ENCODE assay signal across 15 mouse cellular contexts in genomic region chr11:76256129-76256528, GRCm38 (mm10). TPM values are rescaled to one million over a fixed set of nuclear protein-coding genes. Genes with fewer than 3 reads are reported as not detected.
A peak's percentile ranks its signal among the peaks of the same experiment; 100 is the strongest.
DNase-seq lines count a peak whose midpoint lies in the region; ATAC-seq and TF ChIP-seq lines count a peak whose summit lies in the region.
"Had no signal": no experiment of that assay in that cellular context is flagged by ENCODE, and none has a peak within 500 bp of the region (broad histone marks: within the 10 kb centered on the region; RNA-seq: fewer than 3 reads in every experiment).

No protein-coding gene starts in this region.

- TF ChIP-seq EP300 in liver, postnatal 0 days (IDR thresholded peaks at IDR 0.05; ENCODE audit: low read depth), result no peak

- WGBS in cerebellum, adult 2 months, result 21% methylated on average over 5 of the region's 5 CpGs
- 61% methylated on average over 5 of the region's 5 CpGs for WGBS in midbrain, embryonic 10.5 days
- WGBS in midbrain, postnatal 0 days, result 64% methylated on average over 5 of the region's 5 CpGs
- WGBS in hindbrain, embryonic 12.5 days, result 45% methylated on average over 5 of the region's 5 CpGs
- WGBS in neural tube, embryonic 15.5 days, result 30% methylated on average over 5 of the region's 5 CpGs
- 57% methylated on average over 5 of the region's 5 CpGs for WGBS in liver, postnatal 0 days (ENCODE audit: insufficient replicate concordance)

- DNase-seq in cerebellum, adult 2 months, result peak in 1 of 2 experiments; percentile 30
- no peak for DNase-seq in cerebellum, postnatal 4 days (ENCODE audit: low spot score in 2 of 2)
- no peak for DNase-seq in midbrain, embryonic 10.5 days (ENCODE audit: low spot score)
- no peak for DNase-seq in midbrain, postnatal 0 days (ENCODE audit: low spot score)
- DNase-seq in layer of hippocampus, adult 11-12 months (ENCODE audit: low spot score), result no peak
- no peak for DNase-seq in liver, postnatal 0 days
- DNase-seq: kidney, postnatal 25 days had no signal

- no peaks in the 10 kb centered on the region for H3K27me3 ChIP-seq in cerebellum, adult 2 months (ENCODE audit: control insufficient read depth, insufficient read depth, low read length)
- no peaks in the 10 kb centered on the region for H3K27me3 ChIP-seq in midbrain, embryonic 10.5 days (ENCODE audit: low read depth, poor library complexity, severe bottlenecking)
- no peaks in the 10 kb centered on the region for H3K27me3 ChIP-seq in midbrain, postnatal 0 days (ENCODE audit: insufficient read depth, low read length)
- H3K27me3 ChIP-seq in hindbrain, embryonic 12.5 days, result no peaks in the 10 kb centered on the region
- H3K27me3 ChIP-seq in neural tube, embryonic 15.5 days (replicated peaks), result no peaks in the 10 kb centered on the region
- no peaks in the 10 kb centered on the region for H3K27me3 ChIP-seq in liver, postnatal 0 days (ENCODE audit: insufficient read depth, low read length)
- H3K27me3 ChIP-seq: neural tube, embryonic 13.5 days had no signal

- H3K9me3 ChIP-seq in midbrain, embryonic 10.5 days (replicated peaks), result no peaks in the 10 kb centered on the region
- no peaks in the 10 kb centered on the region for H3K9me3 ChIP-seq in midbrain, postnatal 0 days (ENCODE audit: low read length)
- no peaks in the 10 kb centered on the region for H3K9me3 ChIP-seq in hindbrain, embryonic 12.5 days (replicated peaks)
- no peaks in the 10 kb centered on the region for H3K9me3 ChIP-seq in neural tube, embryonic 15.5 days (replicated peaks)
- no peaks in the 10 kb centered on the region for H3K9me3 ChIP-seq in liver, postnatal 0 days (ENCODE audit: low read length)
- H3K9me3 ChIP-seq: neural tube, embryonic 13.5 days had no signal

- H3K4me1 ChIP-seq in cerebellum, adult 2 months (ENCODE audit: control insufficient read depth, insufficient read depth, low read length), result peaks cover 77% of the 10 kb centered on the region
- H3K4me1 ChIP-seq in midbrain, embryonic 10.5 days, result peaks cover 68% of the 10 kb centered on the region
- H3K4me1 ChIP-seq in midbrain, postnatal 0 days (ENCODE audit: insufficient read depth, low read length), result peaks cover 3% of the 10 kb centered on the region; the same call in 1 of the 2 replicates
- H3K4me1 ChIP-seq in hindbrain, embryonic 12.5 days, result peaks cover 35% of the 10 kb centered on the region
- peaks cover 32% of the 10 kb centered on the region for H3K4me1 ChIP-seq in neural tube, embryonic 15.5 days
- H3K4me1 ChIP-seq in liver, postnatal 0 days (ENCODE audit: insufficient read depth), result no peaks in the 10 kb centered on the region

- peak overlapping the region; percentile 77 for H3K27ac ChIP-seq in cerebellum, adult 2 months (ENCODE audit: insufficient read depth, low read length)
- H3K27ac ChIP-seq in midbrain, embryonic 10.5 days (replicated peaks), result peak overlapping the region; percentile 11; the same call in 1 of the 2 replicates
- H3K27ac ChIP-seq in midbrain, postnatal 0 days (ENCODE audit: low read depth, low read length), result no peak overlapping the region
- peak overlapping the region; percentile 52; the same call in 1 of the 2 replicates for H3K27ac ChIP-seq in hindbrain, embryonic 12.5 days
- 0 out of 2 replicates have a peak overlapping the region, but pooled peaks have one; percentile 13 for H3K27ac ChIP-seq in neural tube, embryonic 15.5 days (replicated peaks)
- H3K27ac ChIP-seq in liver, postnatal 0 days (ENCODE audit: low read depth), result no peak overlapping the region

- no peak for TF ChIP-seq POLR2A in cerebellum, adult 2 months (IDR thresholded peaks at IDR 0.05; ENCODE audit: borderline replicate concordance, insufficient read depth, low read length)

- no peak overlapping the region for H3K4me3 ChIP-seq in cerebellum, adult 2 months (replicated peaks; ENCODE audit: insufficient read depth, low read depth, low read length)
- H3K4me3 ChIP-seq in midbrain, embryonic 10.5 days, result no peak overlapping the region
- H3K4me3 ChIP-seq in midbrain, postnatal 0 days (ENCODE audit: low read depth, low read length), result no peak overlapping the region
- H3K4me3 ChIP-seq in hindbrain, embryonic 12.5 days, result no peak overlapping the region
- H3K4me3 ChIP-seq in neural tube, embryonic 15.5 days (replicated peaks), result no peak overlapping the region
- no peak overlapping the region for H3K4me3 ChIP-seq in liver, postnatal 0 days (ENCODE audit: low read depth, low read length)
- H3K4me3 ChIP-seq: neural tube, embryonic 13.5 days had no signal

- no peak overlapping the region for H3K9ac ChIP-seq in midbrain, postnatal 0 days (replicated peaks; ENCODE audit: low read length, poor library complexity, severe bottlenecking)
- H3K9ac ChIP-seq in hindbrain, embryonic 12.5 days, result no peak overlapping the region
- H3K9ac ChIP-seq in neural tube, embryonic 15.5 days (replicated peaks), result no peak overlapping the region
- no peak overlapping the region for H3K9ac ChIP-seq in liver, postnatal 0 days (replicated peaks)
- H3K9ac ChIP-seq: neural tube, embryonic 13.5 days had no signal

- H3K36me3 ChIP-seq in midbrain, embryonic 10.5 days, result peaks cover 43% of the 10 kb centered on the region
- peaks cover 4% of the 10 kb centered on the region; the same call in 1 of the 2 replicates for H3K36me3 ChIP-seq in midbrain, postnatal 0 days (ENCODE audit: insufficient read depth, low read length)
- 0 out of 2 replicates have a peak, but pooled peaks cover 9% of the 10 kb centered on the region for H3K36me3 ChIP-seq in hindbrain, embryonic 12.5 days
- peaks cover 8% of the 10 kb centered on the region for H3K36me3 ChIP-seq in neural tube, embryonic 15.5 days
- H3K36me3 ChIP-seq in liver, postnatal 0 days (replicated peaks; ENCODE audit: insufficient read depth, low read length), result peaks cover under 1% of the 10 kb centered on the region; the same call in 1 of the 2 replicates

- no peak overlapping the region for H3K4me2 ChIP-seq in midbrain, postnatal 0 days (ENCODE audit: low read depth, low read length, poor library complexity, severe bottlenecking)
- H3K4me2 ChIP-seq in hindbrain, embryonic 12.5 days (replicated peaks), result no peak overlapping the region
- no peak overlapping the region for H3K4me2 ChIP-seq in neural tube, embryonic 15.5 days
- no peak overlapping the region for H3K4me2 ChIP-seq in liver, postnatal 0 days (ENCODE audit: low read depth, low read length)
- H3K4me2 ChIP-seq: heart, embryonic 11.5 days; neural tube, embryonic 13.5 days had no signal

- no peak for ATAC-seq in midbrain, postnatal 0 days (ENCODE audit: low FRiP score)
- no peak for ATAC-seq in hindbrain, embryonic 12.5 days (ENCODE audit: low FRiP score)
- ATAC-seq in neural tube, embryonic 15.5 days (ENCODE audit: low FRiP score), result no peak
- ATAC-seq in liver, postnatal 0 days, result no peak

- no peak for TF ChIP-seq CTCF in cerebellum, adult 2 months (IDR thresholded peaks at IDR 0.05; ENCODE audit: borderline replicate concordance, insufficient read depth, low read depth, low read length)
- TF ChIP-seq CTCF in midbrain, postnatal 0 days (IDR thresholded peaks at IDR 0.05), result no peak
- no peak for TF ChIP-seq CTCF in liver, postnatal 0 days (IDR thresholded peaks at IDR 0.05; ENCODE audit: low read depth)

RNA-seq across cellular contexts. Expression of gene Glod4, which starts 12.6 kb away (rescaled TPM):
- polyA plus RNA-seq in cerebellum, adult 2 months (2012; rRNA removed), result 39.3 and 44.9 TPM in 2 replicates
- polyA plus RNA-seq in midbrain, embryonic 10.5 days (2016; fragmentation: Nextera tagmentation; extraction: Ambion mirVana), result 130 and 135 TPM in 2 replicates
- 63.5 and 80.0 TPM in 2 replicates for total RNA-seq in midbrain, postnatal 0 days (2014; rRNA removed)
- 116 and 123 TPM in 2 replicates for polyA plus RNA-seq in midbrain, postnatal 0 days (2015; fragmentation: Nextera tagmentation; extraction: Ambion mirVana)
- 109 and 118 TPM in 2 replicates for polyA plus RNA-seq in hindbrain, embryonic 12.5 days (2016; fragmentation: Nextera tagmentation; extraction: Ambion mirVana)
- polyA plus RNA-seq in neural tube, embryonic 15.5 days (2015; fragmentation: Nextera tagmentation; extraction: Ambion mirVana), result 112 and 123 TPM in 2 replicates
- 41.8 and 43.6 TPM in 2 replicates for polyA plus RNA-seq in liver, postnatal 0 days (2015; fragmentation: Nextera tagmentation; extraction: Ambion mirVana)

RNA-seq across cellular contexts. Expression of gene Mrm3, which starts 12.6 kb away (rescaled TPM):
- 19.9 and 21.3 TPM in 2 replicates for polyA plus RNA-seq in cerebellum, adult 2 months (2012; rRNA removed)
- polyA plus RNA-seq in midbrain, embryonic 10.5 days (2016; fragmentation: Nextera tagmentation; extraction: Ambion mirVana), result 23.4 and 24.5 TPM in 2 replicates
- total RNA-seq in midbrain, postnatal 0 days (2014; rRNA removed), result 13.6 and 15.3 TPM in 2 replicates
- polyA plus RNA-seq in midbrain, postnatal 0 days (2015; fragmentation: Nextera tagmentation; extraction: Ambion mirVana), result 23.6 and 26.0 TPM in 2 replicates
- 15.4 and 18.0 TPM in 2 replicates for polyA plus RNA-seq in hindbrain, embryonic 12.5 days (2016; fragmentation: Nextera tagmentation; extraction: Ambion mirVana)
- 27.3 and 28.1 TPM in 2 replicates for polyA plus RNA-seq in neural tube, embryonic 15.5 days (2015; fragmentation: Nextera tagmentation; extraction: Ambion mirVana)
- 13.9 and 14.8 TPM in 2 replicates for polyA plus RNA-seq in liver, postnatal 0 days (2015; fragmentation: Nextera tagmentation; extraction: Ambion mirVana)

RNA-seq across cellular contexts. Expression of gene Gemin4, which starts 38.7 kb away (rescaled TPM):
- 7.9 and 8.5 TPM in 2 replicates for polyA plus RNA-seq in cerebellum, adult 2 months (2012; rRNA removed)
- polyA plus RNA-seq in midbrain, embryonic 10.5 days (2016; fragmentation: Nextera tagmentation; extraction: Ambion mirVana), result 45.4 and 51.3 TPM in 2 replicates
- total RNA-seq in midbrain, postnatal 0 days (2014; rRNA removed), result 10.1 and 14.1 TPM in 2 replicates
- 6.9 and 7.4 TPM in 2 replicates for polyA plus RNA-seq in midbrain, postnatal 0 days (2015; fragmentation: Nextera tagmentation; extraction: Ambion mirVana)
- polyA plus RNA-seq in hindbrain, embryonic 12.5 days (2016; fragmentation: Nextera tagmentation; extraction: Ambion mirVana), result 27.5 and 28.7 TPM in 2 replicates
- 13.8 and 20.1 TPM in 2 replicates for polyA plus RNA-seq in neural tube, embryonic 15.5 days (2015; fragmentation: Nextera tagmentation; extraction: Ambion mirVana)
- polyA plus RNA-seq in liver, postnatal 0 days (2015; fragmentation: Nextera tagmentation; extraction: Ambion mirVana), result 6.8 and 9.5 TPM in 2 replicates

RNA-seq across cellular contexts. Expression of gene Dbil5, which starts 38.7 kb away (rescaled TPM):
- polyA plus RNA-seq in cerebellum, adult 2 months (2012; rRNA removed), result 1.2 and 1.4 TPM in 2 replicates
- polyA plus RNA-seq in midbrain, embryonic 10.5 days (2016; fragmentation: Nextera tagmentation; extraction: Ambion mirVana), result 0.88 TPM in 1 of 2 replicates, not detected in the other
- total RNA-seq in midbrain, postnatal 0 days (2014; rRNA removed), result not detected in 2 replicates
- 0.42 and 0.58 TPM in 2 replicates for polyA plus RNA-seq in midbrain, postnatal 0 days (2015; fragmentation: Nextera tagmentation; extraction: Ambion mirVana)
- polyA plus RNA-seq in hindbrain, embryonic 12.5 days (2016; fragmentation: Nextera tagmentation; extraction: Ambion mirVana), result 0.54 TPM in 1 of 2 replicates, not detected in the other
- 0.38 and 0.79 TPM in 2 replicates for polyA plus RNA-seq in neural tube, embryonic 15.5 days (2015; fragmentation: Nextera tagmentation; extraction: Ambion mirVana)
- polyA plus RNA-seq in liver, postnatal 0 days (2015; fragmentation: Nextera tagmentation; extraction: Ambion mirVana), result 0.73 and 0.86 TPM in 2 replicates
- total RNA-seq: common myeloid progenitor, adult 5-6 weeks; gastrocnemius, adult 18-20 months; megakaryocyte progenitor cell, adult 5-6 weeks had no signal
- polyA plus RNA-seq: spleen, adult 2 months had no signal

Comparison
In these comparisons a context has a peak if more than half of its experiments do, and no peak if none do; other contexts are left out.
1. H3K27ac ChIP-seq: peak in cerebellum, adult 2 months (single experiment), midbrain, embryonic 10.5 days (single experiment), hindbrain, embryonic 12.5 days (single experiment) and neural tube, embryonic 15.5 days (single experiment); none in midbrain, postnatal 0 days (single experiment) and liver, postnatal 0 days (single experiment).